Mouse (Mus musculus) effector memory CD4-positive, alpha-beta T cell, adult 5 months (primary cell): Measurements from ENCODE around the gene Akap1. TPM values are rescaled to one million over a fixed set of nuclear protein-coding genes. Genes with fewer than 3 reads are reported as not detected.

ENCODE experiments used
- polyA plus RNA-seq: library from polyadenylated mRNA; unstranded; fragments of 100-300 nt; shearing (Covaris generic); gene quantifications from one replicate; pipeline ENCODE4 v1.2.1, GENCODE M21; 2017

Akap1 gene
- polyA plus RNA-seq = 1.4 TPM

DNA sequence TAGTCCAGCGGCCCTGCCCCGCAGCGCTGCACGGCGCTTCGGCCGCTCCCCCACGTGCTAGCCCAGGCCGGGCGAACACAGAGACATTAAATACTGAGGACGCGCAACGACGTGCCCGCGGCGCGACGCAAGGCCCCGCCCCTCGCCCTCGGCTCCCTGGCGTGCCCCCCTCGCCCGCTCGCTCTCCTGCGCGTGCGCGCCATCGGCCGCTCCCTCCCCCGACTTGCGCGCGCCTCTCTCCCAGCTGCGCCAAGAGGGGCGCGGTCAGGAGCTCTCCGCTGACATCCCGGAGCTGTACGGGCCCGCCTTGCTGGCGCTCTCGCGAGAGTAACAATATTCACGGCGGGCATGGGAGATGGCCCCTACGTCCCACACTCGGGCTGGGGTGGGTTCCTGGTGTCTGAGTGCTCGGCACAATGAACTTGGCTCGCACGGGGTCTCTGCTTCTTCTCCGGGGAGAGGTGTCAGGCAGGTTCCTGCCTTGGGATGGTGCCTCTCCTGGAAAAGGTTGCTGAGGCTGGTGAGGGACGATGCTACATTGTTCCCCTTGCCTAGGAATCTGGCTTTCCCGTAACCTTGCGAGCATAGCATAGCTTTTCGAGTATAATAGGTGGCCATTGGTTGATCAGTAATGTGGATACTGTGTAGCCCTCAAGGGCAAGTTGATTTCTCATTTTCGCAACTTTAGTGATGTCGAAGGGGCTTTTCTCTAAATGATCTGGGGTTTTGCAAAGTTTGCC is at the start of gene Akap1:
TSS of gene Akap1 (minus strand) at position 129 of the 740 bp plus-strand sequence.

Other genes with a start within 250 kb of the Akap1 start
- gene Msi2, start 146.1 kb downstream of the Akap1 start, polyA plus RNA-seq = 22.1 TPM
- gene Scpep1, start 90.9 kb upstream of the Akap1 start, polyA plus RNA-seq = 26.0 TPM
- gene Elobl, start 102.3 kb upstream of the Akap1 start, polyA plus RNA-seq = not detected
- gene Coil, start 105.7 kb upstream of the Akap1 start, polyA plus RNA-seq = 8.2 TPM
- gene Trim25, start 134.8 kb upstream of the Akap1 start, polyA plus RNA-seq = 30.0 TPM
- 15.6 TPM for gene Dgke, start 202.3 kb upstream of the Akap1 start, polyA plus RNA-seq
- not detected for gene Gm525, start 209.3 kb upstream of the Akap1 start, polyA plus RNA-seq